Mouse (Mus musculus) urinary bladder, adult 18-20 months (tissue): ENCODE measurements around the gene Fam172a.

Experiments
- DNase-seq, 2 experiments: peaks; one replicate each; pipeline ENCODE4 v3.0.0; 2022; ENCODE audit warnings: low spot score in 2 of 2, mixed read lengths in 2 of 2

The Fam172a gene

DNA sequence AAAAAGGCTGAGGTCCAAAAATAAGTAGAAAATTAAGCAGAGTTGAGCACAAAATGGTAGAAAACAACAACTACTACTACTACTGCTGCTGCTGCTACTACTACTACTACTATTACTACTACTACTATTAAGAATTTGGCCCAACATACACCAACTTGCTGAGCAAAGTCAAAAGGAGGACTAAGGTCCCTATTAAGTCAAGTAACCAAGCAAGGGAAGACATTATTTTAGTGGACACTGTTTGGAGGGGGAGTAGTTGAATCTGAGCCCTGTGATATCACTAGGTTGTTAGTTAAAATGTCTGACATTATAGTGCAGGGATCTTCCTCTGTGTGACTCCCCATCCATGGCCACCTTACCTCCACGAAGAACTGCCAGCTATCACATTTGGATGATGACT is 476.2 kb downstream of the Fam172a start:
- DNase-seq = no peak

GRCm38 (mm10) chr13:78178771-78179170 is 476.9 kb downstream of the Fam172a start:
- DNase-seq = no peak

DNA sequence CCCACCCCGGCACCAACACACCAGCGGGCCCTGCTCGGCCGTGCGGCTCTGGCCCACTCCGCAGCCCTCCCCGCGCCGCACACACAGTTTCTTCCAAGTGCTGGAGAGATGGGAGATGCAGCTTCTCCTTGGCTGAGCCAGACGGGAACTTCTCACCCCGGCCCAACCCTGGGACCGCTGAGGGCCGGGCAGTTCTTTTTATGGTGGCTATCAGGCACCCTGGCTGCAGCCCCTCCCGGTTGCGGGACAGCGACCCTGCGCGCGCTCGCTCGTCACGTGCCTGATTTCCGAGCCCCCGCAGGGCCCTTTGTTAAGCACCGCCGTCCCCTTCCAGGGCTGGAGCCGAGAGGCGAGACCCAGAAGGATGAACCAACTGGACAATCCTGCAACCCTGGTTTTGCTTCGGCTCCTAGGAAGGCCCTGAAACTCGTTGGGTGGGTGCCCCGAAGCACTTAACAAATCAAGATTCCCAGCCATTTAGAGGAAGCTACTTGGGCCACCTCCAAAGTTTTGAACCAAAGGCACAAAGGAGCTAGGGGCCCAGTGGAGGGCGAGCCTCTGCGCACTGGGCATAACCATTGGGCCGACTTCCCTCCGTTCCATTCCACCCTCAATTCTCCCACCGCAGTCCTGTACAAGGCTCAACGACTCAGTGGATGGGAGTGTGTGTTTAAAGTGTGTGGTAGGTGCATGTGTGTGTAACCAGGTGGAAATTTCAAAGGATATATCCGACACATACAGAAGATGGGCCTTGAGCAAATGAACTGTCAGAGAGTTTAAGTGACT is 477.7 kb downstream of the Fam172a start:
- no peak for DNase-seq

- DNase-seq = no peak
Observed at GRCm38 (mm10) chr13:78180261-78180660, 478.4 kb downstream of the Fam172a start.

DNA sequence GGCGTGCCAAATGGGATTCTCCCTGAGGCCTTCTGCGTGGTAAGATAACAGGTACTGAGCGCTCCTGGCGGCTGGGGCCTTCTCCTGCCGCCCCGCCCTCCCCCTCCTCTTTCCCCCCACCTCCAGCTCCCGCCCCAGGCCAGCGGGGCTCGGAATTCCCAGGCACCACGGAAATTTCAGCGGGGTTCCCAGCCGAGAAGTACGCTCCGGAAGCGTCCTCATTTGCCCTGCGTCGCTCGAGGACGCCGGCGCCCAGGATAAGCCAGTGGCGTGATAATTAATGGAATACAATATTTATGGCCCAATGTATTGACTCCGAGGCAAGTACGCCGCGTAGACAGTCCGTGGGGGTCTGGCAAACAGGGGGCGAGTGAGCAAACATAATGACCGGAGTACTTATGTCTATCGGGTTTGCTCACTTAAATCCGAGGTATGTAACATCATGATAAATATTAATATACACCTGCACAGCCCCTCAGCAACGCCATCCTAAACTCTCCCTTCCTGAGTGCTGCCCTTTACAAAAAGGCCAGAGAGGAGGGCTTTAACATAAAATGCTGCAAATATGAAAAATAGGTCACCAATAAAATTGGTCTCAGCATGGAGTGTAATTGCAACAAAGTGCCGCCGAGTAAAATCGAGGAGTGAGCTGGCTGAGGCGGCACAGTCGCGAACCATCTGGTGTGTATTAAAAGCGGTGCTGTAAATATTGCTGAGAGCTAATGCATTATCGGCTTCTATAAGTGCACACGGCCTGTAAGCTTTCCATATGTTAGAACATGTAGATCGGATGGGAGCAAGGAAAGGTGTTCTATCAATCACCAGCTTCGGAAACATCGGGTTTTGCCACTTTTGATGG is 479.5 kb downstream of the Fam172a start:
- no peak for DNase-seq

GRCm38 (mm10) chr13:78181930-78182558 is 480.2 kb downstream of the Fam172a start:
- DNase-seq = no peak

- DNase-seq = no peak
Observed at GRCm38 (mm10) chr13:78183004-78183403, 481.2 kb downstream of the Fam172a start.

DNA sequence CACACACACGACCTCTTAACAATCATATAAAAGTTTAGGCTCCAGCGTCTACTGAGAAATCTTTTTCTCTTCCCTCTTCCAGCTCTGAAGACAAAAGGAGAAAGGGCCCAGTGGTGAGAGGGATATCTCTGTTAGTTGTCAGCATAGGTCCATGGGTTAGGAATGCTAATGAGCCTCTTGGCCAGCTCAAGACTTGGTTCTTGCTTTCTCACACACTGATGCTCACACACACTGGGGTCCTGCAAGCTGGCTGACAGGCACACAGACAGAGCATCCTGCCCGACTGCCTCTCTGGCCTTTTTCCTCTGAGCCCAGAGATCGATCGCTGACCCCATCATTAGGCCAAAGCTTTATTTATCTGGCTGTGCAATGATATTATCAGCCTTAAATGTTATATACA is 482.2 kb downstream of the Fam172a start:
- no peak for DNase-seq

DNA sequence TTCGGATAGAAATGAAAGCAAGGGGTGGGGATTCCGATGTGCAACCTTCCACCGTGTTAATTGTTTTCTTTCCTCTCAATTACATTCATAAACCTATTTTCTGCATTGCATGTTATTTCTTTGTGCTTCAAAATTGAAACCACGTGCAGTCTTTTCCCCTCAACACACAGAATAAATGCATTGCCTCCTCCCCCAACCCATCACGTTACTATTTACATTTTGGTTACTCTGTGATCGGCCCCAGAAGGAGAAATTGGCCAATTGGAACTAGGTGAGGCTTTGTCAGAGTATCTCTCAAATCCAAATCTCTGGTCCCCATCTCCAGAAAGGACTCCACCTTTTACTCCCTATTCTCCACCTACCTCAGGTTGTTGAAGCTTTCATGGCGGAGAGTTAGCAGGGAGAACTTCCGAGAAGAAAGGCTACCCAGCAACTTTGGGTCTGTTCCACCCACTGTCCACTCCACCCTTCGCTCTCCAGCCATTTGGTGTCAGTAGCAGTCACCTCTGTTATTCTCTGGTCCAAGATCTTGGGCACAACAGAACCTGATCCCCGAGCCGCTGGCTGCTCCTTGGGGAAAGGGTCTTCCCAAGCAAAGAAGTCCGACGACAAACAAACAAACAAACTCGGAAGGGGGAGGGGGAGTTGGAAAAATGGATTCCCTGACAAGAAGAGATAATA is 483.1 kb downstream of the Fam172a start:
- DNase-seq = no peak

GRCm38 (mm10) chr13:78186340-78186946 is 484.6 kb downstream of the Fam172a start:
- no peak for DNase-seq

DNA sequence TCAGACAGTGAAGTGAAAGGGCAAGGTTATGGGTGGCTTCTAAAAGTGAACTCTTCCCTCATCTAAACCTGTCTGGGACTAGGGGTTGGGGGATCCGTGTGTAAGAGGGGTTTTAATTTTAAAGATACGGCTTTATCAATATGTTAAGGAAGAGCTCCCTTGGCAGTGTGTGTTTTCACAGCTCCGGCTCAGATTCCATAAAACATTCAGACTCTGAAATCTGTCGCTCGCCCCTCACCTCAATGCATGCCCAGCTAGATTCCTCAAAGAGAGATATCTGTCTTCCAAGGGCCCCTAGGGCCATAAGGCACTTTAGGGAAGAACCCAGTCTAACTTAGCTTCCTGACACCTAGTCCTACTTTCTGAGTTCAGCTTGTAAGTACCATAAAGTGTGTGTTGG is 486.0 kb downstream of the Fam172a start:
- no peak for DNase-seq

- no peak for DNase-seq
Observed at GRCm38 (mm10) chr13:78189586-78189985, 487.8 kb downstream of the Fam172a start.

DNA sequence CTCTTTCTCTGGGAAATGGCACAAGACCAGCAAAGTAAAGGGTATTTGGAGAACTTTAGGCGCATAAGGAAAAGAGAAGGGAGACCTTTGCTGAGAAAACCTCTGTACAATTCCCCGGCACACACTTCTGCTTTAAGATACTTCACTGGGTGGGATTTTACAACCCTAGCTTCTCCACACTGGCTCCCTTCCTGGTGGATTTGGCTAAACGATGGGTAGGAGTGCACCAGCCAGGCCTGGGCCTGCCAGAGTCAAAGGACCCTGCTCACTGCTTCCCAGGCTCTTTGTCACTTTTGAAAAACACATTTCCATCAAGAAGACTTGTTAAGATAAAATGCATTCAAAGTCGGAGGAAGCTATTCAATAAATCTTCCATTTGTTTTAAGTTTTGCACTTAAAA is 491.4 kb downstream of the Fam172a start:
- no peak for DNase-seq

- DNase-seq = no peak
Observed at GRCm38 (mm10) chr13:78194135-78194849, 492.5 kb downstream of the Fam172a start.

GRCm38 (mm10) chr13:78194850-78195600 is 493.2 kb downstream of the Fam172a start:
- no peak for DNase-seq

- no peak for DNase-seq
Observed at GRCm38 (mm10) chr13:78195601-78196115, 493.8 kb downstream of the Fam172a start.

- DNase-seq = no peak
Observed at GRCm38 (mm10) chr13:78196236-78196796, 494.5 kb downstream of the Fam172a start.

DNA sequence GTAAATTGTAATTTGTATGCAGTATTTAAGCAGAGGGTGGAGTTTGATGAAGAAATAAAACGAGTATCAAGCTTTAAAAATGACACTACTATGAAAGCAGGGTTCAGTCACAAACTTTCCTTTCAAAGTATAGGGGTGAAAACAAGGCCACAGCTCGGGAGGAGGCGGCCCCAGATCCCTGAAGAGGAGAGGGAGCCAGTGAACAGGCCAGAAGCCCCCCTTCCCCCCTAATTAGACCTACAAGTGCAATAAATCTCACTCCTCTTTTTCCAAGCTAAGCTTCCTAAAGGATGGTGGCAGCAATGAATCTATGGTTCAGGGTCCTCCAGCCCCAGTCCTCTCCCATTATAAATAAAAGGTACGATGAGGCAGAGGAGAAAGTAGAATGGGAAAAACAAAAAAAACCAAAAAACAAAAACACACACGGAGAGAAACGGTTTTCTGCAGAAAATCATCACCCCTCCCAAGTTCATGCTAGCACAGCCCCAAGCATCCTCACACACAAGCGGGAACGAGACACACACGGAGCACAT is 495.5 kb downstream of the Fam172a start:
- no peak for DNase-seq

- no peak for DNase-seq
Observed at GRCm38 (mm10) chr13:78197819-78198390, 496.1 kb downstream of the Fam172a start.
